Mouse (Mus musculus): ENCODE results near the gene Gas1. TPM values are rescaled to one million over a fixed set of nuclear protein-coding genes. Genes with fewer than 3 reads are reported as not detected.

The Gas1 gene
- 156 and 176 TPM in 2 replicates for polyA plus RNA-seq (2012; rRNA removed)

GRCm38 (mm10) chr13:60177106-60177796, at the start of gene Gas1:
Gas1 (minus strand) TSS chr13:60177365.

